Mouse (Mus musculus): ENCODE results near the gene Supt3. TPM values are rescaled to one million over a fixed set of nuclear protein-coding genes. Genes with fewer than 3 reads are reported as not detected.

Gene Supt3
- total RNA-seq, 2 experiments from 2014 or later, result 6.5 TPM

- no peak for DNase-seq
Observed at GRCm38 (mm10) chr17:45133501-45134400, 356.8 kb downstream of the Supt3 start.

GRCm38 (mm10) chr17:45136491-45136890, 359.5 kb downstream of the Supt3 start:
- DNase-seq, result no peak

DNA sequence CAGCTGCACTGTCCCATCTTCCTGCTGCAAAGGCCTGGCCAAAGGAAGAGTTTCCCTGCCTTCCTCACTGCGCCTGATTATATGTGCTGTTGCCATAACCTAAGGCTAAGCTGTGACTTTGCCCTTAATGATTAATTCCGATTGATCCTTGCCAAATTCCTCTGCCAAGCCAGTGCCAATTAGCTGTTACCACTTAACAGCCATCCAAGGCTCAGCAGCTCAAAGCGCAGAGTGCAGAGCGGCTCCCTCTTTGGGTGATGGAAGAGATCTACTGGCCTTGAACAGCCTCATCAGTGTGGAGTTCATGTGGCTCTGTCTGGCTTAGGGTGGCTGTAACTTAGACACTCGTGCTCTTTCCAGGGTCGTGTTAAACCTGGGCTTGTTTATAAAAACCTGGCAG, 366.1 kb downstream of the Supt3 start:
- no peak for DNase-seq

GRCm38 (mm10) chr17:45144656-45145055, 367.7 kb downstream of the Supt3 start:
- no peak for DNase-seq

DNA sequence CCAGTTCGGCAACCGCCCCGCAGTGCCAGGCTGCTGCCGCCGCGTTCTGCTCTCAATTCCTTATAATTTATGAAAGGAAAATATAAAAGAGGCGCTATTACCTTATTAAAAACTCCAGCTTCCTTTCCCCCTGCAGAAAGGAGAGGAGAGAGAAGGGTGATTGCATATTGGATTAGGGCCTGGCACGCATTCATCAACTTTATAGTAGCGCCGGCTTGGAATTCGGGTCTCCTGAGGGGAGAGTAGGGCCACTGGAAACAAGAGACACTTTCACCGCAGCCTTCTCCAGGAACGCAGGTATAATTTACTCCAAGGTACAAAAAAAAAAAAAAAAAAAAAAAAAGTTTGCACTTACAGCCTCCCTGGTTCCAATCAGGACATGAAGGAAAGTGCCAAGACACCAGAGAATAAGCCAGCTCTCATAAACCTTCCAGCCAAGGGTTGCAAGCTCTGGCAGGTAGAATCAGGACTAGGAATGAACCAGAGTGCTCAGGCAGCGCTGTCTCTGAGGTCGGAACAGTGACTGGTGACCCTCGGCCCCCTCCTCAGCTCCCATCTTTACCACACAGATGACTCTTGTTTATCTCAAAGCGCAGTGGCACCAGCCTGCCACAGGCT, 374.5 kb downstream of the Supt3 start:
- DNase-seq, result no peak

DNA sequence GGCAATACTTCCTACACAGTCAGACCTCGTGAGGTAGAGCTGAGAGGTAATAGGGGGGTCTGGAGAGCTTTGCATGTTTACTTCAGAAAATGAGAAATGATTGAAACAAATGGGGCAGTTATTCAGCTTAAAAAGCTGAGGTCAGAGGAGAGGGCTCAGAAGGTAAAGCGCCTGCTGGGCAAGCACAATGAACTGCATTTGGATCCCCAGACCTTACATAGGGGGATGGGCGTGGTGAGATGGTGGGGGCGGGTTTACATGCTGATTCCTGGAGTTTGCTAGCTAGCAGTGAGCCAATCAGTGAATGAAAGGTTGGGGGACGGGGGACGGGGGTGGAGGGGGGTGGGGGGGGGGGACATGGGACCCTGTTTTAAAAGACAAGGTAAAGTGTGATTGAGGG, 376.8 kb downstream of the Supt3 start:
- DNase-seq, result no peak

DNA sequence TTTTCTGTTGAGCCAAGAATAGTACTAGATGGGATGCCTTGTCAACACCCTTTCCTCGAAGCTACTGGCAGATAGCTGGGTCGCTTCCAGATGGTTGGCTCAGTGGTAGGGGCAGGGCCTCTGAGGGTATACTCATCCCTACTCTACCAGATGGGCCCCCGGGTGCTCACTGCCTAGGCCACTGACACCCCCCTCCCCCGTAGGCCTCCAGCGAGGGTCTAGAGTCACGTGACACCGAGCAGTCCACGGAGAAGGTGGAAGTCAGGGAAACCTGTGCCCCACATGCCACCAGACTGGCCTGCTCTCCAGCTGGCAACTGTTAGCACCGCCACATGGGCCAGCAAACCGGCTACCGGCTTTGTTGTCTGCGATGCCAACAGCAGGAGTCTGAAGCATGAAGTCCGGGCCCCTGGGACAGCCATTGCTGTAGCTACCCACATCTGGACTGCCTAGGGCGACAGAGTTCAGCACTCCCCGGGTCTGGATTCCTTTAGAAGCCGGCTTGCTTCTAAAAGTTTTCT, 381.3 kb downstream of the Supt3 start:
- DNase-seq, result no peak

GRCm38 (mm10) chr17:45160651-45161050, 383.7 kb downstream of the Supt3 start:
- no peak for DNase-seq

- DNase-seq, result no peak
Observed at GRCm38 (mm10) chr17:45165741-45166140, 388.8 kb downstream of the Supt3 start.

Other genes with a start within 250 kb of the Supt3 start
- gene Runx2, start 37.6 kb downstream of the Supt3 start, total RNA-seq (2021), result under 1 TPM; 0.28 to 0.38 TPM